Mouse (Mus musculus) left cerebral cortex, postnatal 36 days (tissue): ENCODE results near the gene Kif5c. TPM values are rescaled to one million over a fixed set of nuclear protein-coding genes. Genes with fewer than 3 reads are reported as not detected.

ENCODE experiments used
- DNase-seq, 2 experiments: peaks; one replicate each; pipeline ENCODE4 v3.0.0; 2021 to 2022; ENCODE audit warnings: low spot score in 2 of 2, mixed read lengths in 1 of 2
- intact Hi-C: fragments of 180-260 bp; cut with DNase I; formaldehyde crosslinking; loops from one replicate; pipeline ENCODE4 v1.15.1; 2025
- total RNA-seq, 2 experiments: library from RNA; stranded (reverse); gene quantifications; 2 replicates each; pipeline ENCODE4 v1.2.3; 2021

The Kif5c gene
- total RNA-seq, 2 experiments from 2014 or later, result 591 to 630 TPM

DNA sequence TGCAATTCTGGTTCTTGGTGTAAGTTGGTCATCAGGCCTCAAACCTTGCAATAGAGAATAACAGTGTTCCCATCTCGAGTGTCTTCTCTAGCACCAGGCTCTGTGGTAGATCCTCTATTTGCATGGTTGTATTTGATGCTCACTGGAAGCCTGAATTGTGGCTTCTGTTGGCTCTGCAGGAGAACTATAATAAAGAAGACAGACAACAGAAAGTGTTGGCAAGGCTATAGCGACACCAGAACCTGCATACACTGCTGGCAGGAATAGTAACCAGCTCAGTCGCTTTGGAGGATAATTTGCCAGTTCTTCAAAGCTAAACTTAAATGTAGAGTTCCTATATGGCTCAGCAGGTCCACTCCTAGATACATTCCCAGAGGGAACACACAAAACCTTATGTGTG, 38.6 kb downstream of the Kif5c start:
- DNase-seq, result peak in 1 of 2 experiments; percentile 5

DNA sequence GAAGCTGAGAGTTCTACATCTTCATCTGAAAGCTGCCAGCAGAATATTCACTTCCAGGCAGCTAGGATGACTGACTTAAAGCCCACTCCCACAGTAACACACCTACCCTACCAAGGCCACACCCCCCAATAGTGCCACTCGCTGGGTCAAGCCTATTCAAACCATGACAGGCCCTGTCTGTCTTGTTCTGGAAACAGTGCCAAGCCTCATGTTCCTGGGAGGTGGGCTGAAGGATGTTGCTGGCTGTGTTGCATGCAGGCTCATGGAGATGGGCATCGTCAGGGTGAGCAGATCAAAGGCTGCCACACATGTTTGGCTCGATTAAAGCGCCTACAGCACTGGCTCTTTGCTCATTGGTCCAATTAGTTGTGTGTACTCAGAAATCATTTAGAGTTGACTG, 39.9 kb downstream of the Kif5c start:
- peak in 1 of 2 experiments; percentile 2 for DNase-seq
- intact Hi-C loops, result no loop called here

More for the DNA sequence above, 38.6 kb downstream of the Kif5c start:
- intact Hi-C loops, result no loop called here

DNA sequence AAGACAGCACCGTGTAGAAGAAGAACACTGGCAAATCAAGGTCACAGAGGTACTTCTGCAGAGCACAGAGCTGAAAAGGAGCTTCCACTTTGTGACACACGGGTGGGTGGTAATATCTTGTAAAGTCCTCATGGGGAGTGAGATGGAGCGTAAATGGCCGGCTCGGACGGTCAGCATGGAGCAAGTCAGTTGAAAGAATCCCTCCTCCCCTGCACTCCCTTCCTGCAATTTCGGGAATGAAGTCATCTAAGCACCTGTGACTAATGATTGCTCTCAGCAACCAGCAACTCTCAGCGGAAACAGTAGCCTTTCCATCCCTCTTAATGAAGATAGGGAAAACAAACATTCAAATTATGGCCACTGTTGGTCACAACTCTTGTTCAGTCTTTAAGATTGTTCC, 40.9 kb downstream of the Kif5c start:
- DNase-seq, result peak in 1 of 2 experiments; percentile 2
- intact Hi-C loops, result no loop called here

- intact Hi-C loops, result no loop called here
- no peak for DNase-seq
Measured at GRCm38 (mm10) chr2:49660375-49660923, 41.4 kb downstream of the Kif5c start.

GRCm38 (mm10) chr2:49661348-49661747, 42.2 kb downstream of the Kif5c start:
- DNase-seq, result no peak
- intact Hi-C loops, result no loop called here

DNA sequence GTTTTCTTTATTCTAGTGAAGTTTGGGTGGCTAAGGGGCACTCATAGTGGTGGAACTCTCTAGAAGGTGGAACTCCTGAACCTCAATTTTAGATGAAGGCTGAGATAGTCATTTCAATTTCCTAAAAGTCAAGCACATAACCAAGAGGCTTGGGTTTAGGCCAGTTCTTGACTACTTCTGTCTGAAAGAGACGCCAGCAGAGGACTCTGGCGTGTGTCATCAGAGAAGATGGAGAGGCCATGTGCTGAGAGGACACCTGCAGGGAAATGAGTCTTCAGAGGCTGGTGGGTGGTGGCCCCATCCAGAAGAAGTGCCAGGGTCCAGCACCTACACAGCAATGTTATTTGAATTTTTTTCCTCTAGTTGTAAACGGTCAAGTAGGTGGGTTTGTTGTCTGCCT, 42.8 kb downstream of the Kif5c start:
- DNase-seq, result peak in 1 of 2 experiments; percentile 2
- intact Hi-C loops, result no loop called here

- DNase-seq, result no peak
- intact Hi-C loops, result no loop called here
Measured at GRCm38 (mm10) chr2:49671753-49672500, 52.8 kb downstream of the Kif5c start.

GRCm38 (mm10) chr2:49672501-49672874, 53.4 kb downstream of the Kif5c start:
- intact Hi-C loops, result no loop called here
- no peak for DNase-seq

GRCm38 (mm10) chr2:49676020-49676419, 56.9 kb downstream of the Kif5c start:
- DNase-seq, result no peak
- intact Hi-C loops, result no loop called here

DNA sequence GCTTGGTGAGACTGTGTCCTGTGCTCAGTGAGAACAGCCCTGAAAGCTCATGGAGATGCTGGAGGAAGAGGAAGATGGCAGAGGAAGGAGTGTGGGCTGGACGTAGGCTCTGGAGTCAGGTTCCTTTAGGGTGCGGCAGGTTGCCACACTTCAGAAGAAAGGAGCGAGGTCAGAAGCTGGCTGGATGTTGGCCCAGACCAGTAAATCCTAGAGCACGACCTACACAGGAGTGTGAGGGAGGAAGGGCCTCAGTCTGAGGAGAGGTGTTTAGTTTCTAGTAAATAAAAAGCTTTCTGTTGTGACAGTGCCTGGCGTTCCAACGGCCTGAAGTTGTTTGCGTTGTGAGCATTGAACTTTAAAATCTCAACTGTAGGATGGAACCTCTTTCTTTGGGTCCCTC, 59.3 kb downstream of the Kif5c start:
- DNase-seq, result no peak
- intact Hi-C loops, result no loop called here

GRCm38 (mm10) chr2:49679135-49679964, 60.3 kb downstream of the Kif5c start:
- intact Hi-C loops, result no loop called here
- DNase-seq, result no peak

DNA sequence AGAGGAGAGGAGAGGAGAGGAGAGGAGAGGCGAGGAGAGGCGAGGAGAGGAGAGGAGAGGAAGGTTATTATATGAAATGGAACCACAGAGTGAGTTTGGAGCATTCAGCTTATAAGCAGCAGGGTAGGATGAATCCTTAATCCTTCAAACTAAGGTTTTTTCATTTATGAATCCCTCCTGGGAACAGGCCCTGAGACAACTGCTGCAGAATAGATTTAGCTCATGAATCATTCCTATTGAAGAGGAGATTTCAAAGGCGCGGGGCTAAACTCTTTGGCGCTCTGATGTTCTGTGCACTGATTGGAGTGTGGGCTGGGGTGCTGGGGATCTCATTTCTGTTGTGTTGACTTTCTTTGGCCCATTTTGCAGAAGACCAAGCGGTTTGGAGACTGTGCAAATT, 63.7 kb downstream of the Kif5c start:
- DNase-seq, result no peak
- intact Hi-C loops, result no loop called here

- no peak for DNase-seq
- intact Hi-C loops, result no loop called here
Measured at GRCm38 (mm10) chr2:49684808-49685207, 65.7 kb downstream of the Kif5c start.

- intact Hi-C loops, result no loop called here
- DNase-seq, result no peak
Measured at GRCm38 (mm10) chr2:49690421-49690826, 71.3 kb downstream of the Kif5c start.

GRCm38 (mm10) chr2:49691441-49691840, 72.3 kb downstream of the Kif5c start:
- DNase-seq, result no peak
- intact Hi-C loops, result no loop called here

GRCm38 (mm10) chr2:49694727-49695126, 75.6 kb downstream of the Kif5c start:
- DNase-seq, result peak in 1 of 2 experiments; percentile 3
- intact Hi-C loops, result loop anchor here (5.0 kb wide), 1 partner anchor 72 kb away; no protein-coding TSS in a partner anchor

- peak in 1 of 2 experiments; percentile 18 for DNase-seq
Measured at GRCm38 (mm10) chr2:49695461-49695860, 76.4 kb downstream of the Kif5c start.

DNA sequence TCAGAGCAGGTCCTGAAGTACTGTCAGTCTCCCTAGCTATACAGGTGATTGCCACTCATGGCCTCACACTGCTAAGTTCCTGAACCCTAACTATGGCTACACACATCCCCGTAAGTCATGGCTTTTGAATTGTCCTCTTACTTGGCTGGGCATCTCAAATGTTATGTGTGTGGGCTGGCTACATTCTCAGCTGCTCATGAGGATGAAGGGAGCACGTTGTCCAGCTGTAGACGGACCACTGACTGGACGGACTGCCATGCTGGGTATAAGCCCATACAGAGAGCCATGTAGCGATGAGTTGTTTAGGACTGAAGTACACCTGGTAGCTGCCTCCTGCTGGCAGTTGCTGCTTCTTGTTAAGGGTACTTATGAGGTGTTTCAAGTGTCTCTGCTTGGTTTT, 79.8 kb downstream of the Kif5c start:
- peak in 1 of 2 experiments; percentile 3 for DNase-seq
- intact Hi-C loops, result loop anchor here (5.0 kb wide), 1 partner anchor 77 kb away; no protein-coding TSS in a partner anchor

More at GRCm38 (mm10) chr2:49695461-49695860, 76.4 kb downstream of the Kif5c start:
- intact Hi-C loops, result loop anchor here (5.0 kb wide), 1 partner anchor 73 kb away; no protein-coding TSS in a partner anchor

DNA sequence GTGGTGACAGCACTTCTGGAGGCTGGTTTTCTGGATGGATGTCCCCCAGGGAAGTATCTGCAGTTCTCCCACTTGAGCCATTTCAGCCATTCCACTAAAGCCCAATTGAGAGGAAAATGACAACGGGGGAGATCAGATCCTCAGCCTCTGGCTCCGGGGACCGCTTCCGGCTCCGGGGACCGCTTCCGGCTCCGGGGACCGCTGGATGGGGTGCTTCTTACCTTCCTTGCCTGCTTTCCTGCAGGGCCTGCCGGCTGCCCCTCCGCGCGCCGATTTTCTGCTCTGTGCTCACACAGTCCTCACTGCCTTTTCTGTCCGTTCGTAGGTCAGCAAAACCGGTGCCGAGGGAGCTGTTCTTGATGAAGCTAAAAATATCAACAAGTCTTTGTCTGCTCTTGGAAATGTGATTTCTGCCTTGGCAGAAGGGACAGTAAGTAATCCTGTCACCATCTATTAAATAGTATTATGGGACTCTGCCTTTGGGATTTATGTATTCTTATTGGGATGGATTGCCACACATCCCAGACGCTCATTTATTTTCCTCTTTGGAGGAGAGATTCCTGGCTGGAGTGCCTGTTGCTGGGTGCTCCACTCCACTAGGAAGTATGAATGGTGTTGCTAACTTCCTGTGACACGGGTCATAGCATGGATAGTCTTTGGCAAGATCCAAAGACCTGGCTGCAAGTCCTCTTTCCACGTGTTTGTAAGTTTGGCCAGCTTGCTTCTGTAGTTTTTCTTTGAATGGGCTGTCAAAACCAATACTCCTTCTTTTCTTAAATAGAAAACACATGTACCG, 81.3 kb downstream of the Kif5c start:
- intact Hi-C loops, result no loop called here
- no peak for DNase-seq
